Mouse (Mus musculus): ENCODE measurements around the gene Mcur1. TPM values are rescaled to one million over a fixed set of nuclear protein-coding genes. Genes with fewer than 3 reads are reported as not detected.

Mcur1 gene
- polyA plus RNA-seq, 1 experiment from 2014 or later: 6.2 TPM

- H3K4me2 ChIP-seq (ENCODE audit: low read length): no peak overlapping the region
- H3K36me3 ChIP-seq (ENCODE audit: control insufficient read depth, insufficient read depth, low read length): no peaks in the 10 kb centered on the region
- H3K4me1 ChIP-seq (ENCODE audit: control insufficient read depth, insufficient read depth, low read depth, low read length): peaks cover 11% of the 10 kb centered on the region
- peak; percentile 82 for ATAC-seq
- no peaks in the 10 kb centered on the region for H3K27me3 ChIP-seq (replicated peaks; ENCODE audit: control insufficient read depth, insufficient read depth, low read length)
- no peak overlapping the region for H3K9ac ChIP-seq (ENCODE audit: low read depth, low read length)
- H3K9me3 ChIP-seq (ENCODE audit: control insufficient read depth, low read length): no peaks in the 10 kb centered on the region
- WGBS: 47% methylated on average over 16 of the region's 16 CpGs
- peak overlapping the region; percentile 40 for H3K27ac ChIP-seq (ENCODE audit: low read depth, low read length)
- H3K4me3 ChIP-seq (ENCODE audit: low read length): no peak overlapping the region
Measured at GRCm38 (mm10) chr13:43524491-43525362, 35.3 kb downstream of the Mcur1 start.

GRCm38 (mm10) chr13:43523906-43524480, 36.0 kb downstream of the Mcur1 start:
- no peaks in the 10 kb centered on the region for H3K36me3 ChIP-seq (ENCODE audit: control insufficient read depth, insufficient read depth, low read length)
- no peaks in the 10 kb centered on the region for H3K27me3 ChIP-seq (replicated peaks; ENCODE audit: control insufficient read depth, insufficient read depth, low read length)
- ATAC-seq: no peak
- no peak overlapping the region for H3K4me3 ChIP-seq (ENCODE audit: low read length)
- no peak overlapping the region for H3K4me2 ChIP-seq (ENCODE audit: low read length)
- H3K4me1 ChIP-seq (ENCODE audit: control insufficient read depth, insufficient read depth, low read depth, low read length): peaks cover 11% of the 10 kb centered on the region
- WGBS: 67% methylated on average over 7 of the region's 7 CpGs
- no peak overlapping the region for H3K27ac ChIP-seq (ENCODE audit: low read depth, low read length)
- H3K9ac ChIP-seq (ENCODE audit: low read depth, low read length): no peak overlapping the region
- H3K9me3 ChIP-seq (ENCODE audit: control insufficient read depth, low read length): no peaks in the 10 kb centered on the region

GRCm38 (mm10) chr13:43521940-43522339, 38.1 kb downstream of the Mcur1 start:
- no peak overlapping the region for H3K27ac ChIP-seq (ENCODE audit: low read depth, low read length)
- ATAC-seq: no peak
- no peak overlapping the region for H3K4me2 ChIP-seq (ENCODE audit: low read length)
- no peaks in the 10 kb centered on the region for H3K9me3 ChIP-seq (ENCODE audit: control insufficient read depth, low read length)
- WGBS: 92% methylated on average over 5 of the region's 5 CpGs
- H3K4me1 ChIP-seq (ENCODE audit: control insufficient read depth, insufficient read depth, low read depth, low read length): peaks cover 11% of the 10 kb centered on the region
- H3K9ac ChIP-seq (ENCODE audit: low read depth, low read length): no peak overlapping the region
- H3K4me3 ChIP-seq (ENCODE audit: low read length): no peak overlapping the region
- no peaks in the 10 kb centered on the region for H3K27me3 ChIP-seq (replicated peaks; ENCODE audit: control insufficient read depth, insufficient read depth, low read length)
- no peaks in the 10 kb centered on the region for H3K36me3 ChIP-seq (ENCODE audit: control insufficient read depth, insufficient read depth, low read length)

- Histone ChIP-seq H3K27ac (ENCODE audit: low read depth, low read length) (no peak overlapping the region), H3K4me2 (ENCODE audit: low read length) (no peak overlapping the region), H3K4me3 (ENCODE audit: low read length) (no peak overlapping the region), H3K36me3 (ENCODE audit: control insufficient read depth, insufficient read depth, low read length) (no peaks in the 10 kb centered on the region), H3K4me1 (ENCODE audit: control insufficient read depth, insufficient read depth, low read depth, low read length) (no peaks in the 10 kb centered on the region), H3K27me3 (replicated peaks; ENCODE audit: control insufficient read depth, insufficient read depth, low read length) (no peaks in the 10 kb centered on the region), H3K9me3 (ENCODE audit: control insufficient read depth, low read length) (no peaks in the 10 kb centered on the region), H3K9ac (ENCODE audit: low read depth, low read length) (no peak overlapping the region)
- ATAC-seq: no peak
- 81% methylated on average over 6 of the region's 6 CpGs for WGBS
Measured at GRCm38 (mm10) chr13:43519251-43519650, 40.7 kb downstream of the Mcur1 start.

- no peaks in the 10 kb centered on the region for H3K36me3 ChIP-seq (ENCODE audit: control insufficient read depth, insufficient read depth, low read length)
Measured at GRCm38 (mm10) chr13:43517371-43517770, 42.6 kb downstream of the Mcur1 start.

GRCm38 (mm10) chr13:43516931-43517330, 43.1 kb downstream of the Mcur1 start:
- Histone ChIP-seq H3K4me2 (ENCODE audit: low read length) (no peak overlapping the region), H3K4me3 (ENCODE audit: low read length) (no peak overlapping the region), H3K4me1 (ENCODE audit: control insufficient read depth, insufficient read depth, low read depth, low read length) (no peaks in the 10 kb centered on the region), H3K36me3 (ENCODE audit: control insufficient read depth, insufficient read depth, low read length) (no peaks in the 10 kb centered on the region), H3K27ac (ENCODE audit: low read depth, low read length) (no peak overlapping the region), H3K27me3 (replicated peaks; ENCODE audit: control insufficient read depth, insufficient read depth, low read length) (no peaks in the 10 kb centered on the region), H3K9me3 (ENCODE audit: control insufficient read depth, low read length) (no peaks in the 10 kb centered on the region), H3K9ac (ENCODE audit: low read depth, low read length) (no peak overlapping the region)
- no peak for ATAC-seq
- WGBS: 26% methylated on average over 6 of the region's 6 CpGs

More at GRCm38 (mm10) chr13:43517371-43517770, 42.6 kb downstream of the Mcur1 start:
- Histone ChIP-seq H3K9ac (ENCODE audit: low read depth, low read length) (no peak overlapping the region), H3K4me1 (ENCODE audit: control insufficient read depth, insufficient read depth, low read depth, low read length) (no peaks in the 10 kb centered on the region), H3K4me3 (ENCODE audit: low read length) (no peak overlapping the region), H3K27me3 (replicated peaks; ENCODE audit: control insufficient read depth, insufficient read depth, low read length) (no peaks in the 10 kb centered on the region), H3K9me3 (ENCODE audit: control insufficient read depth, low read length) (no peaks in the 10 kb centered on the region), H3K27ac (ENCODE audit: low read depth, low read length) (no peak overlapping the region), H3K4me2 (ENCODE audit: low read length) (no peak overlapping the region)
- 33% methylated on average over 8 of the region's 8 CpGs for WGBS
- no peak for ATAC-seq

GRCm38 (mm10) chr13:43516119-43516518, 43.9 kb downstream of the Mcur1 start:
- Histone ChIP-seq H3K4me3 (ENCODE audit: low read length) (no peak overlapping the region), H3K27ac (ENCODE audit: low read depth, low read length) (no peak overlapping the region), H3K27me3 (replicated peaks; ENCODE audit: control insufficient read depth, insufficient read depth, low read length) (no peaks in the 10 kb centered on the region), H3K9ac (ENCODE audit: low read depth, low read length) (no peak overlapping the region), H3K4me1 (ENCODE audit: control insufficient read depth, insufficient read depth, low read depth, low read length) (no peaks in the 10 kb centered on the region), H3K4me2 (ENCODE audit: low read length) (no peak overlapping the region), H3K36me3 (ENCODE audit: control insufficient read depth, insufficient read depth, low read length) (no peaks in the 10 kb centered on the region), H3K9me3 (ENCODE audit: control insufficient read depth, low read length) (no peaks in the 10 kb centered on the region)
- no peak for ATAC-seq
- WGBS: 95% methylated on average over 5 of the region's 5 CpGs

GRCm38 (mm10) chr13:43514950-43515358, 45.0 kb downstream of the Mcur1 start:
- H3K4me2 ChIP-seq (ENCODE audit: low read length): no peak overlapping the region
- 86% methylated on average over 8 of the region's 8 CpGs for WGBS

GRCm38 (mm10) chr13:43512736-43513135, 47.3 kb downstream of the Mcur1 start:
- ATAC-seq: no peak
- Histone ChIP-seq H3K4me3 (ENCODE audit: low read length) (no peak overlapping the region), H3K27me3 (replicated peaks; ENCODE audit: control insufficient read depth, insufficient read depth, low read length) (no peaks in the 10 kb centered on the region), H3K9ac (ENCODE audit: low read depth, low read length) (no peak overlapping the region), H3K27ac (ENCODE audit: low read depth, low read length) (no peak overlapping the region), H3K9me3 (ENCODE audit: control insufficient read depth, low read length) (no peaks in the 10 kb centered on the region), H3K4me2 (ENCODE audit: low read length) (no peak overlapping the region), H3K4me1 (ENCODE audit: control insufficient read depth, insufficient read depth, low read depth, low read length) (no peaks in the 10 kb centered on the region), H3K36me3 (ENCODE audit: control insufficient read depth, insufficient read depth, low read length) (no peaks in the 10 kb centered on the region)
- 95% methylated on average over 3 of the region's 3 CpGs for WGBS

More at GRCm38 (mm10) chr13:43514950-43515358, 45.0 kb downstream of the Mcur1 start:
- Histone ChIP-seq H3K36me3 (ENCODE audit: control insufficient read depth, insufficient read depth, low read length) (no peaks in the 10 kb centered on the region), H3K27me3 (replicated peaks; ENCODE audit: control insufficient read depth, insufficient read depth, low read length) (no peaks in the 10 kb centered on the region), H3K4me3 (ENCODE audit: low read length) (no peak overlapping the region), H3K9me3 (ENCODE audit: control insufficient read depth, low read length) (no peaks in the 10 kb centered on the region), H3K4me1 (ENCODE audit: control insufficient read depth, insufficient read depth, low read depth, low read length) (no peaks in the 10 kb centered on the region), H3K9ac (ENCODE audit: low read depth, low read length) (no peak overlapping the region), H3K27ac (ENCODE audit: low read depth, low read length) (no peak overlapping the region)
- no peak for ATAC-seq
